Mouse (Mus musculus): ENCODE data around the gene Gm10772. TPM values are rescaled to one million over a fixed set of nuclear protein-coding genes. Genes with fewer than 3 reads are reported as not detected.

The Gm10772 gene
- polyA plus RNA-seq (2015; fragmentation: Nextera tagmentation; extraction: Ambion mirVana): not detected in 2 replicates

GRCm38 (mm10) chr13:66227473-66227872 is at the start of gene Gm10772:
TSS of gene Gm10772 (minus strand) at chr13:66227573.

Other genes starting within 250 kb of the Gm10772 start
- gene Gm10324, start 108.0 kb downstream of the Gm10772 start, polyA plus RNA-seq (2015; fragmentation: Nextera tagmentation; extraction: Ambion mirVana): not detected in 2 replicates
- not detected in 2 replicates for gene 2410141K09Rik, start 213.5 kb upstream of the Gm10772 start, polyA plus RNA-seq (2015; fragmentation: Nextera tagmentation; extraction: Ambion mirVana)